Comparison of ENCODE assay signal across 8 mouse cellular contexts in genomic region chr7:24254633-24255474, GRCm38 (mm10). TPM values are rescaled to one million over a fixed set of nuclear protein-coding genes. Genes with fewer than 3 reads are reported as not detected.
DNase-seq lines count a peak whose midpoint lies in the region; ATAC-seq and TF ChIP-seq lines count a peak whose summit lies in the region.

Zfp108 (plus strand) TSS chr7:24254794.

- dilution Hi-C loops in CH12.LX (cut with MboI; ENCODE audit: extremely low pct_ligation_motif_present, extremely low pct_unique_long_range_greater_than_20kb, low sequenced_read_pairs): no loop called here

- peak; percentile 93 for ATAC-seq in forebrain, embryonic 12.5 days (ENCODE audit: low FRiP score)
- ATAC-seq in heart, embryonic 16.5 days (replicated peaks; ENCODE audit: extremely low read depth, insufficient read depth, low FRiP score): peak; percentile 90
- ATAC-seq in liver, embryonic 13.5 days (ENCODE audit: low read depth): peak; percentile 76

- no peaks in the 10 kb centered on the region for H3K79me2 ChIP-seq in CH12.LX (replicated peaks; ENCODE audit: control insufficient read depth, extremely low read depth, insufficient read depth, poor library complexity, severe bottlenecking)

- H3K36me3 ChIP-seq in CH12.LX (replicated peaks in 1 of 2; ENCODE audit: control insufficient read depth in 1 of 2, insufficient read depth in 1 of 2, low read length in 1 of 2): no peaks in the 10 kb centered on the region
- no peaks in the 10 kb centered on the region for H3K36me3 ChIP-seq in forebrain, embryonic 12.5 days (replicated peaks)
- H3K36me3 ChIP-seq in heart, embryonic 16.5 days (ENCODE audit: control insufficient read depth, insufficient read depth): no peaks in the 10 kb centered on the region; the same call in 1 of the 2 replicates
- no peaks in the 10 kb centered on the region for H3K36me3 ChIP-seq in liver, embryonic 13.5 days

- H3K9ac ChIP-seq in CH12.LX (ENCODE audit: insufficient read depth, low read depth): no peak within 1 kb of the TSS
- peak within 1 kb of the TSS; percentile 48 for H3K9ac ChIP-seq in forebrain, embryonic 12.5 days
- peak within 1 kb of the TSS; percentile 83 for H3K9ac ChIP-seq in heart, embryonic 16.5 days (ENCODE audit: low read length)
- H3K9ac ChIP-seq in liver, embryonic 13.5 days: peak within 1 kb of the TSS; percentile 65

- in situ Hi-C loops in CH12.LX (cut with MboI; ENCODE audit: low pct_ligation_motif_present, low pct_unique_long_range_greater_than_20kb, low sequenced_read_pairs): no loop called here

- no peak for DNase-seq in CH12.LX (ENCODE audit: extremely low read depth)
- peak; percentile 51 for DNase-seq in c-Kit-positive CD71-negative TER-119-negative erythroid progenitor cells, embryonic 14.5 days (ENCODE audit: low read depth)
- DNase-seq in kidney, postnatal 25 days: peak; percentile 90 to 92
- peak; percentile 39 for DNase-seq in liver, embryonic 13.5 days
- peak; percentile 73 for DNase-seq in neural tube, embryonic 10.5 days (ENCODE audit: extremely low spot score, low spot score)
- peak; percentile 74 for DNase-seq in testis, postnatal 10 days (ENCODE audit: low spot score)

- no peaks in the 10 kb centered on the region for H3K9me3 ChIP-seq in CH12.LX (replicated peaks; ENCODE audit: low read length)
- no peaks in the 10 kb centered on the region for H3K9me3 ChIP-seq in forebrain, embryonic 12.5 days
- H3K9me3 ChIP-seq in heart, embryonic 16.5 days (replicated peaks; ENCODE audit: control insufficient read depth, low read length): no peaks in the 10 kb centered on the region
- no peaks in the 10 kb centered on the region for H3K9me3 ChIP-seq in liver, embryonic 13.5 days (replicated peaks)

- no peak for TF ChIP-seq EP300 in CH12.LX (IDR thresholded peaks at IDR 0.05; ENCODE audit: low read length)

- TF ChIP-seq POLR2A in CH12.LX (IDR thresholded peaks at IDR 0.05; ENCODE audit: low read depth, low read length): no peak

- no peak within 1 kb of the TSS for H3K27ac ChIP-seq in CH12.LX (ENCODE audit: insufficient read depth, low read depth)
- H3K27ac ChIP-seq in forebrain, embryonic 12.5 days: peak within 1 kb of the TSS; percentile 10; the same call in 1 of the 2 replicates
- no peak within 1 kb of the TSS for H3K27ac ChIP-seq in heart, embryonic 16.5 days (ENCODE audit: low read length)
- no peak within 1 kb of the TSS for H3K27ac ChIP-seq in liver, embryonic 13.5 days

- no peaks in the 10 kb centered on the region; a peak in 1 of 4 replicates for H3K4me1 ChIP-seq in CH12.LX (ENCODE audit: control insufficient read depth in 1 of 2, insufficient read depth in 2 of 2)
- peaks cover 10% of the 10 kb centered on the region for H3K4me1 ChIP-seq in forebrain, embryonic 12.5 days
- 0 out of 2 replicates have a peak, but pooled peaks cover 2% of the 10 kb centered on the region for H3K4me1 ChIP-seq in heart, embryonic 16.5 days (ENCODE audit: control insufficient read depth, insufficient read depth, low read length)
- peaks cover 6% of the 10 kb centered on the region for H3K4me1 ChIP-seq in liver, embryonic 13.5 days (replicated peaks)

- peaks cover 11% of the 10 kb centered on the region for H3K27me3 ChIP-seq in CH12.LX (replicated peaks)
- no peaks in the 10 kb centered on the region for H3K27me3 ChIP-seq in forebrain, embryonic 12.5 days
- no peaks in the 10 kb centered on the region for H3K27me3 ChIP-seq in heart, embryonic 16.5 days (ENCODE audit: control insufficient read depth, insufficient read depth, low read length)
- H3K27me3 ChIP-seq in liver, embryonic 13.5 days: no peaks in the 10 kb centered on the region

- no peak within 1 kb of the TSS for H3K4me3 ChIP-seq in CH12.LX (replicated peaks in 1 of 3; ENCODE audit: low read depth in 2 of 3, low read length in 2 of 3, poor library complexity in 1 of 3)
- H3K4me3 ChIP-seq in forebrain, embryonic 12.5 days (replicated peaks): peak within 1 kb of the TSS; percentile 42
- peak within 1 kb of the TSS; percentile 69 for H3K4me3 ChIP-seq in heart, embryonic 16.5 days (ENCODE audit: low read length)
- H3K4me3 ChIP-seq in liver, embryonic 13.5 days (replicated peaks): peak within 1 kb of the TSS; percentile 56

- no peak within 1 kb of the TSS for H3K4me2 ChIP-seq in CH12.LX (ENCODE audit: insufficient read depth, low read depth, poor library complexity, severe bottlenecking)
- peak within 1 kb of the TSS; percentile 50 for H3K4me2 ChIP-seq in forebrain, embryonic 12.5 days
- peak within 1 kb of the TSS; percentile 82 for H3K4me2 ChIP-seq in heart, embryonic 16.5 days (ENCODE audit: low read depth, low read length)
- peak within 1 kb of the TSS; percentile 63 for H3K4me2 ChIP-seq in liver, embryonic 13.5 days

- TF ChIP-seq CTCF in CH12.LX (conservative IDR thresholded peaks at IDR 0.05 in 1 of 2, IDR thresholded peaks at IDR 0.05 in 1 of 2; ENCODE audit: low read depth in 2 of 2, low read length in 2 of 2): no peak

- 24% methylated on average over 21 of the region's 21 CpGs for WGBS in forebrain, embryonic 12.5 days
- WGBS in heart, embryonic 16.5 days: 18% methylated on average over 21 of the region's 21 CpGs
- 18% methylated on average over 21 of the region's 21 CpGs for WGBS in liver, embryonic 13.5 days (ENCODE audit: insufficient replicate concordance)

- TF ChIP-seq RAD21 in CH12.LX (IDR thresholded peaks at IDR 0.05; ENCODE audit: low read depth, low read length): no peak

TF ChIP-seq in CH12.LX, 34 proteins besides CTCF, POLR2A, EP300 and RAD21:
- no peak for TF ChIP-seq ZC3H11A (IDR thresholded peaks at IDR 0.05; ENCODE audit: low read depth, low read length)
- peak; percentile 78 for TF ChIP-seq HCFC1 (IDR thresholded peaks at IDR 0.05; ENCODE audit: low read depth, low read length)

RNA-seq across cellular contexts. Expression of gene Zfp108, which starts in this region (rescaled TPM):
- total RNA-seq in CH12.LX (2012; rRNA removed) (not detected in 2 replicates), CH12.LX (2014; rRNA removed) (not detected in 2 replicates)
- polyA plus RNA-seq in CH12.LX (2012; ENCODE audit: insufficient read length, low read depth): not detected in 2 replicates
- polyA plus RNA-seq in forebrain, embryonic 12.5 days (2016; fragmentation: Nextera tagmentation; extraction: Ambion mirVana): 3.2 and 3.6 TPM in 2 replicates
- 2.1 and 2.7 TPM in 2 replicates for polyA plus RNA-seq in heart, embryonic 16.5 days (2015; fragmentation: Nextera tagmentation; extraction: Ambion mirVana)
- 0.40 and 0.49 TPM in 2 replicates for polyA plus RNA-seq in liver, embryonic 13.5 days (2015; fragmentation: Nextera tagmentation; extraction: Ambion mirVana)

Comparison
In these comparisons a context has a peak if more than half of its experiments do, and no peak if none do; other contexts are left out.
1. Peak in DNase-seq, ATAC-seq, H3K4me3 ChIP-seq, H3K9ac ChIP-seq and H3K4me2 ChIP-seq in liver, embryonic 13.5 days; RNA of the gene not detected or under 1 TPM.
2. H3K4me3 ChIP-seq: peak in forebrain, embryonic 12.5 days (single experiment) and heart, embryonic 16.5 days (single experiment); none in CH12.LX (0 of 3).
3. Peak in every context shown above with its lines, with median percentiles within 50 percentile points of each other: ATAC-seq.